Mouse (Mus musculus): Measurements from ENCODE around the gene Abhd12b. TPM values are rescaled to one million over a fixed set of nuclear protein-coding genes. Genes with fewer than 3 reads are reported as not detected.

Gene Abhd12b
- total RNA-seq (2021): not detected

DNA sequence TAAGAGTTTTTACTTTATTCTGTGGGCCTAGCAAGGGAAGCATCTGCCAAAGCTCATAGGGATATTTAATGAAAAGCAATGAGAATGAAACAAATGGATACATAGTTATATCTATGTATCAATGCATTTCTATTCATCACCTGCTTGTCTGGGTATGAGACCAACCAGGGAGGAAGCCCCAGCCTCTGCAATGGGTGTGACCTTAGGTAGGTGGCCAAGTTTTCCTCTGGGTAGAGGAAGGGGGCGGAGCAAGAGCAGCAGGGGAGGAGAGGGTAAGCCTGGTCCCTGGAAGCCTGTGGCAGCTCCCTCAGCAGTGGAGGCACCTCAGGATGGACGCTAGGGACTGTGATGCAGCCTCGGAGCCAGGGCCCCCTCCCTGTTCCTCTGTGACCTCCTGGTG, at the start of gene Abhd12b:
Gene Abhd12b, plus strand, starts transcription at position 301 of the 400 bp plus-strand sequence.
- DNase-seq: no peak
- intact Hi-C loops (cut with DNase I): no loop called here

- intact Hi-C loops (cut with DNase I): no loop called here
- DNase-seq: peak in 1 of 2 experiments; percentile 28
Observed at GRCm38 (mm10) chr12:70104199-70104598, 49.7 kb upstream of the Abhd12b start.

- intact Hi-C loops (cut with DNase I): no loop called here
- DNase-seq: no peak
Observed at GRCm38 (mm10) chr12:70104776-70105420, 49.0 kb upstream of the Abhd12b start.

GRCm38 (mm10) chr12:70105885-70106284, 48.1 kb upstream of the Abhd12b start:
- DNase-seq: no peak
- intact Hi-C loops (cut with DNase I): no loop called here

DNA sequence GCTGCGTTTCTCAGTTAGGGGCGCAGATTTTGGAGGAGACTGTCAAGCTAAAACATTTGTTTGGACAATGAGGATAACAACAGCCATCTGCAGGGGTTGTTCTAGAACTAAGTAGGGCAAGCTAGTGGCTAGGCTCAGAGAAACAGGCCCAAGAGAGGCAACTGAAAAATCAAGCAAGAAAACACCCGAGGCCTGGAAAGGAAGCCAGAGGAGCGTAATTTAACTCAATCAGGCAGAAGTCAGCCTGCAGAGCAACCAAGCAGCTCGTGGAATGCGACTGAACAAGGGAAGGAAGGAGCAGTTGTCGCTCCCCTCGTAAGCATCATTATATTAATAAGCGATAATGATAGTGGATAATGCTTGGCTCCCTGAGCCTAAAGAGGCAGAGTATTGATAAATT, 47.4 kb upstream of the Abhd12b start:
- intact Hi-C loops (cut with DNase I): no loop called here
- no peak for DNase-seq

DNA sequence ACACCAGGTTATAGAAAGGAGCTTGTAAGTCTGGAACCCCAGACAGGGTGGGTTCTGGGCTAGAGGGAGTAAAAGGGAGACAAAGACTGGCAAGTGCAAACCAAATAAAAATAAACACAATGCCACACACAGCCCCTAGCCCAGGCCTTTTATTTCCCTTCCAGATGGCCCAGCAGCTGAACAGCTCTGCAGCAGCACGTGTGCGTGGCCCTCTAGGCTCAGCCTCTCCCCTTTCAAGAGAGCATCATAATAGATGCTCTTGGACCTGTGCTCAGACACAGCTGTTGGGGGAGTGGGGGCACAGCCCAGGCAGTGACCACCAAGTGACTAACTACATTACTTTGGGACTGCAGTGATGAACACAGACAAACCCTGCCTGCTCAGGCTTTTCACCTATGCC, 45.8 kb upstream of the Abhd12b start:
- no peak for DNase-seq
- intact Hi-C loops (cut with DNase I): no loop called here

- peak in 1 of 2 experiments; percentile 32 for DNase-seq
- intact Hi-C loops (cut with DNase I): loop anchor here (2.0 kb wide), 1 partner anchor 31 kb away; no protein-coding TSS in a partner anchor
Observed at GRCm38 (mm10) chr12:70109921-70110320, 44.0 kb upstream of the Abhd12b start.

- DNase-seq: peak; percentile 21 to 31
Observed at GRCm38 (mm10) chr12:70110375-70111116, 43.4 kb upstream of the Abhd12b start.

GRCm38 (mm10) chr12:70111117-70111366, 42.9 kb upstream of the Abhd12b start:
- intact Hi-C loops (cut with DNase I): loop anchor here (2.0 kb wide), 1 partner anchor 30 kb away; no protein-coding TSS in a partner anchor
- DNase-seq: peak in 1 of 2 experiments; percentile 44

More at GRCm38 (mm10) chr12:70110375-70111116, 43.4 kb upstream of the Abhd12b start:
- intact Hi-C loops (cut with DNase I): loop anchor here (2.0 kb wide), 1 partner anchor 30 kb away; no protein-coding TSS in a partner anchor

DNA sequence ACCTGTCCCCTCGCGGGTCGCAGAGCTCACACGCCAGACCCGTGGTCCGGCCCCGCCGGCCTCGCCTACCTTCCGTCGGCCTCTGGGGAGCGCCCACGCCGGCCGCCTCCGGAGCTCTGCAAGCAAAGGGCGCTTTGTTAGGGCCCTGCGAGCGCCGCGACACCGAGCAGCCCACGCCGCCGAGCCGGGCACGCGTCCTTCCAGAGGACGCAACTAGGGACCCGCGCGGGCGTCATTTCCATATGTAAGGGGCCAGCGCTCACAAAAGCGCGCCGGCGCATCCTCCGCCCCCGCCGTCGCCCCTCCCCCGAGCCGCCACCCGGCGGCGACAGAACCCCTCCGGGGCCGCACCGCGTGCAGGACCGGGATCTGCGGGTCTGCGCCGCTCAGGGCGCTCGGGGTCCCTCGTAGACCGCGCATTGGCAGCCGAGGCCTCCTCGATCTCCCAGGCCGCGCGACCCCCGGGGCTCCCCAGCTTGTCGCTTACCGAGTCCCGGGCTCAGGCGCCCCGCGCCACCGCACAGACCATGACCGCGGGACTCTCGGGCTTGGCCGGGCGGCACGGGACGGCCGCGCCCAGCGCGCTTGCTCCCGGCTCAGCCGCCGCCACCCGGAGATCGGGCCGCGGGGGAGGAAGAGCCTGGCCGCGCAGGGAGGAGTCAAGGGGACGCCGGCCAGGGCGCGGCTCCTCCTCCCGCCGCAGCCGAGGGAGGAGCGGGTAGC, 42.4 kb upstream of the Abhd12b start:
- peak; percentile 82 to 85 for DNase-seq
- intact Hi-C loops (cut with DNase I): loop anchor here (2.0 kb wide), 1 partner anchor 29 kb away; no protein-coding TSS in a partner anchor

- intact Hi-C loops (cut with DNase I): no loop called here
- no peak for DNase-seq
Observed at GRCm38 (mm10) chr12:70112090-70112383, 41.9 kb upstream of the Abhd12b start.

- DNase-seq: no peak
- intact Hi-C loops (cut with DNase I): no loop called here
Observed at GRCm38 (mm10) chr12:70113351-70113750, 40.6 kb upstream of the Abhd12b start, which contains the start of gene Nin. TSS of gene Nin (minus strand) at chr12:70113717.

DNA sequence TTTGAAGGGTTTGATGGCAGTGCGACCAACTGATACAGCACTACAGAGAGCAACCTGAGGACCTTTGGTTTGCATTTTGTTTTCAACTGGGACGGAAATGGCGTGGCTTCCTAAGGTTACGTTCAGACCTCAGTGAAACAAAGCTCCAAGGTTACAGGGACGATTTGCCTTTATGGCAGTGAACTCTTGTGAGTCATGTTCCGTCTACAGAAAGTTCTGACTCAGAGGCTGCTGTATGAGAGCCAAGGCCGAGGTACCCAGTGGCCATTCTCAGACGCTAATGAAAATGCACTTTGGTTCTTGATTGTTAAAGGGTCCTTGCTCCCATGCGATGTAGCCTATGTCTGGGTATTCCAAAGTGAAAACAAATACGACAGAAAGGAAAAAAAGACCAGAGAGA, 36.8 kb upstream of the Abhd12b start:
- intact Hi-C loops (cut with DNase I): no loop called here
- DNase-seq: no peak

DNA sequence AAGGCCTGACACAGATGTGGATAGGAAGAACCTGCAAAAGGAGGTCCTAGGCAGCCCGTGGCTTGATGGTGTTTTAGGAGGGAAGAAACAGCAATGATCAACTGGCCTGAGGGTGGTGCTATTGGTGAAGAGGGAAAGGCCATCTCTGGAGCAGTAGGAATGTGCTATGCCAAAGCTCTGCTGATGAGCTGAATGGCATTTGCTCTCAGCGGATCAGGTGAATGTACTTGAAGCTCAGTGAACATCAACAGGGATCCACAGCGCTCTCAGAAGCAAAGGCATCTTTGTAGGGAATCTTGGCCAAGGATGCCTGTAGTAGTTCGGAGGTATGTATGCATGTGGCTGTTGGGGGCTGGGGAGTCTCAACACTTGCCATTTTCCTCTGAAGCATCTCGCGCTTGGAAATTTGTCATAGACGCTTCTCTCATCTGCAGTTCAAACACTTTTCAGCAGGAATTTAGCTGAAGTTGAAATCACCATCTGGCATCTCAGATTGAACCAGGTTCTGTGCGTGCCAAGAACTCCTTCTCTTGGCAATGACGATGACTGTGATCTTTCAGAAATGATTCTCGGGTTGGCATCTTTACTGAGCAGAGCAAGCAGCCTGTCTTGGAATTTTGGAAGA, 35.1 kb upstream of the Abhd12b start:
- intact Hi-C loops (cut with DNase I): no loop called here
- DNase-seq: no peak

- intact Hi-C loops (cut with DNase I): no loop called here
- no peak for DNase-seq
Observed at GRCm38 (mm10) chr12:70119552-70119951, 34.4 kb upstream of the Abhd12b start.

DNA sequence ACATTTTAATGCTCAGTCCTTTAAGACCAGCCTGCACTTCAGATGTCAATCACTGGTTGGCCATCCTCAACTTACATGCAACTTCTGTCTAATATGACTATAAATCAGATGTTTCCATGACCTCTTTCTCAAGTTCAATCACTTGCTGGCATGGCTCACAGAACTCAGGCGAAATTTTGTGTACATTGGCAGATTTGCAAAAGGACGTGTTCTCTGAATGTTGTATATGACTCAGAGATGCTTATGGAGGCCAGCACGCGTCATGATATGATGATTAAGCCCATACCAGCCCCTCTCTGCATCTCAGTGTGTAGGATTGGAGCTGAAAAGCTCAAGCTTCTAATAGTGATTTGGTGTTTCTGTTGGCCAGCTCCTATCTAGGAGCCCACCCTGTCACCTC, 27.3 kb upstream of the Abhd12b start:
- intact Hi-C loops (cut with DNase I): no loop called here
- no peak for DNase-seq

GRCm38 (mm10) chr12:70129105-70129504, 24.8 kb upstream of the Abhd12b start:
- no peak for DNase-seq
- intact Hi-C loops (cut with DNase I): no loop called here

DNA sequence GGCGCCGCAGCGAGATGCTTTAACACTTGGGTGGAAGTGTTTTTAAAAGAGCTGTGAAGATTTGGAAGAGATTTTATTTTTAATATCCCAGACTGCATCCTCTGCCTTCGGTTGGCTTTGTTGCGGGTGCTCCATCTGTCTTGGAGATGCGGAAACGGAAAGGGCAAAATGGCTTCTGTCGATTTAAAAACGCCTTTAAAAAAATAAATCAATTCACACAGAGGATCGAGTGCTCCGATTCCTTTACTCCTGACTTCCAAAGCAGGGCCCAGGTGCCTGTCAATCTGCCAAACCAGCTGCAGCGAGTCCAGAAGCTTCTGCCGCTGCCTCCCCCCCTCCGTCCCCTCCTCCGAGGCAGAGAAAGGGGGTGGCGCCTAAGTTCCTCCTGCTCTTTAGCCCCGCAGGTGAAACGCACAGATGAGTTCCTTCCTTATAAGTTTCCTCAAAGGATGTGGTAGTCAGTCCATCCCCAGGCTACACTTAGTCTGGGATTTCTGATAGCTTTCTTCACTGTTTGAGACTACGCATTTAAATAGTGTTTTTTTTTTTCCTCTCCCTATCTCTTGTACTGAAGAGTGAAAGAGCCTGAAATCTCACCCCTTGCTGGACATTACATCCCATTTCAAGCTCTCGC, 22.8 kb upstream of the Abhd12b start:
- DNase-seq: peak in 1 of 2 experiments; percentile 43
- intact Hi-C loops (cut with DNase I): no loop called here

GRCm38 (mm10) chr12:70134627-70135235, 19.2 kb upstream of the Abhd12b start:
- intact Hi-C loops (cut with DNase I): no loop called here
- no peak for DNase-seq

- intact Hi-C loops (cut with DNase I): no loop called here
- peak in 1 of 2 experiments; percentile 25 for DNase-seq
Observed at GRCm38 (mm10) chr12:70136185-70136756, 17.7 kb upstream of the Abhd12b start.
